Mouse (Mus musculus) midbrain, embryonic 15.5 days (tissue): ENCODE results near the gene Kcnip2. TPM values are rescaled to one million over a fixed set of nuclear protein-coding genes. Genes with fewer than 3 reads are reported as not detected.
A peak's percentile ranks its signal among the peaks of the same experiment; 100 is the strongest.

Source experiments
- ATAC-seq: fragments of 200-750 bp; cut with Nextera tagmentation; replicated peaks from 2 replicates; pipeline ENCODE4 v1.8.0; 2017; ENCODE audit warnings: moderate TSS enrichment
- H3K27ac ChIP-seq: fragments of 300-500 bp; sonication (generic); 2 replicates; pipeline ENCODE4 v1.5.1; 2015; ENCODE audit warnings: mild to moderate bottlenecking, inconsistent platforms
- H3K27me3 ChIP-seq: fragments of 300-500 bp; sonication (generic); replicated peaks from 2 replicates; pipeline ENCODE4 v1.6.1; 2015; ENCODE audit warnings: inconsistent platforms
- H3K36me3 ChIP-seq: fragments of 300-500 bp; sonication (generic); replicated peaks from 2 replicates; pipeline ENCODE4 v1.6.1; 2015; ENCODE audit warnings: inconsistent platforms
- H3K4me1 ChIP-seq: fragments of 300-500 bp; sonication (generic); 2 replicates; pipeline ENCODE4 v1.6.1; 2015; ENCODE audit warnings: inconsistent platforms
- H3K4me2 ChIP-seq: fragments of 300-500 bp; sonication (generic); 2 replicates; pipeline ENCODE4 v1.6.1; 2015; ENCODE audit warnings: inconsistent platforms, mild to moderate bottlenecking, moderate library complexity
- H3K4me3 ChIP-seq: fragments of 300-500 bp; sonication (generic); 2 replicates; pipeline ENCODE4 v1.5.1; 2015; ENCODE audit warnings: mild to moderate bottlenecking, inconsistent platforms
- H3K9ac ChIP-seq: fragments of 300-500 bp; sonication (generic); 2 replicates; pipeline ENCODE4 v1.6.1; 2015; ENCODE audit warnings: mild to moderate bottlenecking, inconsistent platforms
- H3K9me3 ChIP-seq: fragments of 300-500 bp; sonication (generic); 2 replicates; pipeline ENCODE4 v1.6.1; 2016; ENCODE audit warnings: inconsistent platforms
- WGBS: fragments of 180-500 bp; shearing (Covaris S2); methylation state at CpG from one replicate; pipeline ENCODE4 v1.1.7; 2015; ENCODE audit warnings: mixed read lengths; 5-methylcytosine and 5-hydroxymethylcytosine counted together
- polyA plus RNA-seq: library from polyadenylated mRNA; unstranded; fragments of >200 nt; fragmentation: Nextera tagmentation; extraction: Ambion mirVana; gene quantifications from 2 replicates; pipeline ENCODE4 v1.2.1, GENCODE M21; 2015

Gene Kcnip2
- polyA plus RNA-seq, 1 experiment from 2014 or later = 7.0 TPM

DNA sequence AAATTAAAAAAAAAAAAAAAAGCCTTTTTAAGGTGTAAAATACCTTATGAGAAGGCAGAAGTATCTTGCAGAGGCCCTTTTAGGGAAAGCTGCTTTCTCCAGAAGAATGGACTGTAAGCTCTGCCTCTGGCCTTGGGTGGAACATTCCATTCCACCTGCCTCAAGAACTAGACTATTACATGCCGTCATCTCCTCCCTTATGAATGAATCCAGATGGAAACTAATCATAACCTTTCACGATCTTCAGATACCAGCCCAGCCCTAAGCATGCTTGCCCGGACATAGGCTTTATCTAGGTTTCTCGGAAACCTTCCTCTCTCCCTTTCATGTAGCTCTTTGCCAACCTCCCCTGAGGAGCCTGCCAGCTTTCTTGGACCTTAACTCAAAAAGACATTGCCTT lies 27.5 kb downstream of the Kcnip2 start:
- H3K4me2 ChIP-seq = no peak overlapping the region
- H3K4me1 ChIP-seq = peaks cover 6% of the 10 kb centered on the region; the same call in 1 of the 2 replicates
- WGBS = 89% methylated on average over 4 of the region's 4 CpGs
- no peaks in the 10 kb centered on the region for H3K36me3 ChIP-seq
- H3K9me3 ChIP-seq = no peaks in the 10 kb centered on the region
- no peak for ATAC-seq
- no peak overlapping the region for H3K4me3 ChIP-seq
- no peak overlapping the region for H3K9ac ChIP-seq
- H3K27ac ChIP-seq = no peak overlapping the region
- H3K27me3 ChIP-seq = no peaks in the 10 kb centered on the region

- WGBS = 68% methylated on average over 3 of the region's 3 CpGs
- no peak overlapping the region for H3K27ac ChIP-seq
- ATAC-seq = no peak
- H3K4me3 ChIP-seq = no peak overlapping the region
- H3K4me2 ChIP-seq = no peak overlapping the region
- no peak overlapping the region for H3K9ac ChIP-seq
- H3K27me3 ChIP-seq = no peaks in the 10 kb centered on the region
- peaks cover 6% of the 10 kb centered on the region; the same call in 1 of the 2 replicates for H3K4me1 ChIP-seq
- no peaks in the 10 kb centered on the region for H3K36me3 ChIP-seq
- H3K9me3 ChIP-seq = no peaks in the 10 kb centered on the region
Measured at GRCm38 (mm10) chr19:45787450-45787849, 28.4 kb downstream of the Kcnip2 start.

DNA sequence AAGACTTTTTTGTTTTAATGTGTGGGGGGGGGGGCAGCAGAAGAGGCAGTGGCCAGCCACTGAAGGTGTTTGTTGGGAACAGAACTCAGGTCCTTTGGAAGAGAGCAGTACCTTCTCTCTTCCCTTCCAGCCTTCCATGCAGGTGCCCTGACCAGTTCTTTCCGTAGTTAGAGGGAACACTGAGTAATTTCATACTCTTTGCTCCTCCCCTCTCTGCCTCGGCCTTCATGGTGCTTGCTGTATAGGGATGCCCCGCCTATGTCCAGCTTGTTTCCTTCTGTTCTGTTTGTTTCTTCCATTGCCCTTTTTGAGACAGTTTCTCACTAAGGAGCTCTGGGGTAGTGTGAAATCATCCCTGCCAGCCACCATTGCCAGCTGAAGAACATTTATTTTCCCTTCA lies 30.4 kb downstream of the Kcnip2 start:
- no peak overlapping the region for H3K4me2 ChIP-seq
- H3K36me3 ChIP-seq = no peaks in the 10 kb centered on the region
- WGBS = 77% methylated on average over 3 of the region's 3 CpGs
- no peak overlapping the region for H3K27ac ChIP-seq
- no peaks in the 10 kb centered on the region for H3K9me3 ChIP-seq
- no peak for ATAC-seq
- peaks cover 24% of the 10 kb centered on the region for H3K4me1 ChIP-seq
- no peak overlapping the region for H3K9ac ChIP-seq
- H3K4me3 ChIP-seq = no peak overlapping the region
- H3K27me3 ChIP-seq = no peaks in the 10 kb centered on the region

GRCm38 (mm10) chr19:45783933-45784576 lies 31.8 kb downstream of the Kcnip2 start:
- no peak for ATAC-seq
- Histone ChIP-seq H3K4me3 (peak overlapping the region; percentile 88), H3K9ac (peak overlapping the region; percentile 7; the same call in 1 of the 2 replicates), H3K4me1 (peaks cover 37% of the 10 kb centered on the region), H3K36me3 (no peaks in the 10 kb centered on the region), H3K27me3 (no peaks in the 10 kb centered on the region), H3K4me2 (peak overlapping the region; percentile 55), H3K9me3 (no peaks in the 10 kb centered on the region), H3K27ac (peak overlapping the region; percentile 61)
- 34% methylated on average over 17 of the region's 17 CpGs for WGBS

- WGBS = under 1% methylated on average over 71 of the region's 71 CpGs
- H3K9ac ChIP-seq = peak within 1 kb of the TSS; percentile 89
- 0 out of 2 replicates have a peak, but pooled peaks cover 1% of the 10 kb centered on the region for H3K36me3 ChIP-seq
- H3K4me2 ChIP-seq = peak within 1 kb of the TSS; percentile 62
- H3K27ac ChIP-seq = peak within 1 kb of the TSS; percentile 99
- peak within 1 kb of the TSS; percentile 88 for H3K4me3 ChIP-seq
- H3K4me1 ChIP-seq = peaks cover 37% of the 10 kb centered on the region
- no peaks in the 10 kb centered on the region for H3K9me3 ChIP-seq
- H3K27me3 ChIP-seq = no peaks in the 10 kb centered on the region
- peak; percentile 97 for ATAC-seq
Measured at GRCm38 (mm10) chr19:45783181-45783932, 32.5 kb downstream of the Kcnip2 start, which contains the start of gene Mgea5. TSS of gene Mgea5 (minus strand) at chr19:45783837.

DNA sequence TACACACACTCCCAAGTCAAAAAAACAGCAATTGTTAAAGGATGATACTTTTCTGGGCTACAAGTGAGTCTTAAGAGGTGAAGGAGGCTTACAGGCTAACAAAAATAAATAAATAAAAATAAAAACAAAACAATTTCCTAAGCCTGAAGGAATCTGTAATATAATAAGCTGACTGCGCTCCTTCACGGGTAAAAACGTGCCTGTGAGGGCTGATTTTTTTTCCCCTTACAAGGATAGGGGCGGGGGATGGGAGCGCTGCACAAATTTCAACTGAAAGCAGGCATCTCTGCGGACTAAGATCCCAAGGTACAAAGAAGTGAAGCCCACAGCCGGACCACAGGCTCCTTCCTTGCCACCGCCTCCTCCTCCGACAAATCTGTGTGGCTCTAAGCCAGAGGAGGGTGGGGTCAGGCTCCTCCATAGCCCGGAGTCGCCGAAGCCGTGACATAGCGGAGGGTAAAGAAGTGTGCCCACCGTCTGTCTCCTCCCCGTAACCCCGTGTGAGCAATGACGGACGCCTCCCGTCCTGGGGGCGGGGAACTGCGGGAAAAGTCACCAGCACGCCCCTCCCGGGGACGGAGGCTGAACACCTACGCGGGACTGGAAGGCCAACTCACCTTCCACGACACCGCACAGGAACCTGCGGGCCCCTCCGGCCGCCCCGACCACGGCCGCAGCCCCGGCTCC lies 33.4 kb downstream of the Kcnip2 start:
- Histone ChIP-seq H3K4me3 (peak overlapping the region; percentile 88), H3K9me3 (no peaks in the 10 kb centered on the region), H3K4me2 (peak overlapping the region; percentile 62), H3K27me3 (no peaks in the 10 kb centered on the region), H3K27ac (peak overlapping the region; percentile 99), H3K36me3 (0 out of 2 replicates have a peak, but pooled peaks cover 9% of the 10 kb centered on the region), H3K4me1 (peaks cover 37% of the 10 kb centered on the region), H3K9ac (peak overlapping the region; percentile 89)
- ATAC-seq = peak; percentile 26
- WGBS = under 1% methylated on average over 36 of the region's 36 CpGs

- H3K4me1 ChIP-seq = peaks cover 37% of the 10 kb centered on the region
- no peaks in the 10 kb centered on the region for H3K9me3 ChIP-seq
- H3K4me2 ChIP-seq = peak overlapping the region; percentile 62
- no peak overlapping the region for H3K27ac ChIP-seq
- H3K4me3 ChIP-seq = peak overlapping the region; percentile 88
- 59% methylated on average over 8 of the region's 8 CpGs for WGBS
- H3K36me3 ChIP-seq = 0 out of 2 replicates have a peak, but pooled peaks cover 9% of the 10 kb centered on the region
- no peaks in the 10 kb centered on the region for H3K27me3 ChIP-seq
- ATAC-seq = no peak
- H3K9ac ChIP-seq = 0 out of 2 replicates have a peak overlapping the region, but pooled peaks have one; percentile 89
Measured at GRCm38 (mm10) chr19:45781676-45782075, 34.2 kb downstream of the Kcnip2 start.

GRCm38 (mm10) chr19:45780350-45780915 lies 35.4 kb downstream of the Kcnip2 start:
- WGBS = 87% methylated on average over 13 of the region's 13 CpGs
- Histone ChIP-seq H3K4me3 (peak overlapping the region; percentile 88; the same call in 1 of the 2 replicates), H3K9ac (no peak overlapping the region), H3K36me3 (peaks cover 17% of the 10 kb centered on the region; the same call in 1 of the 2 replicates), H3K4me2 (peak overlapping the region; percentile 62), H3K9me3 (no peaks in the 10 kb centered on the region), H3K27ac (no peak overlapping the region), H3K4me1 (peaks cover 37% of the 10 kb centered on the region), H3K27me3 (no peaks in the 10 kb centered on the region)
- ATAC-seq = no peak

DNA sequence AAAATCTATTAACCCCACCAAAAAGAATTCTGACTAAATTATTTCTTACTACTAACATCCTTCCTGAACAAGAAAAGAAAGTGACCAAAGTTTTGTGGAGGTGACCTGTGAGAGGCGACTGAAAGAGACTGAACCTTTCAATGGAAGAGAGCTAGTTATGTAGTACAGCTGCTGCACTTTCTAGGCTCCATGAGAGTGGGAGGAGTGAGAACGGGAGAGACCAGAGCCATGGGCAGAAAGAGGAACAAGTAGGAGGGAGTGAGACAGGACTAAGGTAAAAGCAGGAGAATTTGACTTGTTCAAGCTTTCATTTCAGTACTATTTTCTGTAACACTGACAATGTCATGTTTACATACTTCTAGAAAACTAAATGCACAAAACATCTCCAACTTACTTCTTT lies 40.4 kb downstream of the Kcnip2 start:
- Histone ChIP-seq H3K4me3 (no peak overlapping the region), H3K9ac (no peak overlapping the region), H3K27me3 (no peaks in the 10 kb centered on the region), H3K4me1 (peaks cover 13% of the 10 kb centered on the region), H3K9me3 (no peaks in the 10 kb centered on the region), H3K27ac (no peak overlapping the region), H3K4me2 (no peak overlapping the region), H3K36me3 (peaks cover 58% of the 10 kb centered on the region)
- 84% methylated on average over 2 of the region's 2 CpGs for WGBS
- ATAC-seq = no peak

GRCm38 (mm10) chr19:45771501-45771900 lies 44.4 kb downstream of the Kcnip2 start:
- no peaks in the 10 kb centered on the region for H3K9me3 ChIP-seq
- no peak overlapping the region for H3K4me2 ChIP-seq
- ATAC-seq = no peak
- H3K27me3 ChIP-seq = no peaks in the 10 kb centered on the region
- peaks cover 82% of the 10 kb centered on the region for H3K36me3 ChIP-seq
- no peak overlapping the region for H3K4me3 ChIP-seq
- H3K9ac ChIP-seq = no peak overlapping the region
- WGBS = 90% methylated on average over 5 of the region's 5 CpGs
- H3K4me1 ChIP-seq = no peaks in the 10 kb centered on the region
- H3K27ac ChIP-seq = no peak overlapping the region

DNA sequence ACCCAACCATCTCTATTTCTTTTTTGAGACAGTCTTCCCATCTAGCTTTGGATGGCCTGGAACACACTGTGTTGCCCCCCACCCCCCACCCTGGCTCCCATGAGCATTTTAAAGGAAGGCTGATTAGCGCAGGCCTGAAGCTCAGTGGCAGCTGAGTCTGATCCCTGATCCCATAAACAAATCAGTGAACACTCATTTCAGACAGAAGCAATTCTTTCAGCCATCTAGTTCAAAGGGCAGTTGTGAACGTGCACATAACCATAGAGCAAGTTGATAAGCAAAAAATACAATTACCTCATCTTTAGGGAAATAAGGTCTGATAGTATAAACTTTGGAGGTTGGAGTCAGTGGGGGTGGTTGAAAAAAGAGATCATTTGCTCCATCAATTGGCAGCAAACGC lies 55.1 kb downstream of the Kcnip2 start:
- Histone ChIP-seq H3K4me1 (0 out of 2 replicates have a peak, but pooled peaks cover 3% of the 10 kb centered on the region), H3K9ac (no peak overlapping the region), H3K27ac (no peak overlapping the region), H3K4me2 (no peak overlapping the region), H3K4me3 (no peak overlapping the region), H3K27me3 (no peaks in the 10 kb centered on the region), H3K9me3 (no peaks in the 10 kb centered on the region), H3K36me3 (peaks cover 63% of the 10 kb centered on the region)
- 92% methylated on average over 3 of the region's 3 CpGs for WGBS
- no peak for ATAC-seq

- whole genome bisulfite sequencing = 92% methylated on average over 5 of the region's 5 CpGs
- no peak overlapping the region for H3K4me2 ChIP-seq
- H3K36me3 ChIP-seq = peaks cover 71% of the 10 kb centered on the region
- H3K4me1 ChIP-seq = no peaks in the 10 kb centered on the region
- no peaks in the 10 kb centered on the region for H3K27me3 ChIP-seq
- no peak overlapping the region for H3K27ac ChIP-seq
- H3K9ac ChIP-seq = no peak overlapping the region
- ATAC-seq = no peak
- H3K4me3 ChIP-seq = no peak overlapping the region
- H3K9me3 ChIP-seq = no peaks in the 10 kb centered on the region
Measured at GRCm38 (mm10) chr19:45758671-45759070, 57.2 kb downstream of the Kcnip2 start.
